Mouse (Mus musculus) bone marrow macrophage, adult 2 months (primary cell): ENCODE data around the gene Olfr632.

Source experiments
- CTCF ChIP-seq: IDR thresholded peaks from 2 replicates; pipeline ENCODE4 v1.5.1; 2012; ENCODE audit warnings: low read depth, mild to moderate bottlenecking, low read length, moderate library complexity
- POLR2A ChIP-seq: IDR thresholded peaks from 2 replicates; pipeline ENCODE4 v1.6.1; 2012; ENCODE audit warnings: mild to moderate bottlenecking, low read depth, low read length, borderline replicate concordance

DNA sequence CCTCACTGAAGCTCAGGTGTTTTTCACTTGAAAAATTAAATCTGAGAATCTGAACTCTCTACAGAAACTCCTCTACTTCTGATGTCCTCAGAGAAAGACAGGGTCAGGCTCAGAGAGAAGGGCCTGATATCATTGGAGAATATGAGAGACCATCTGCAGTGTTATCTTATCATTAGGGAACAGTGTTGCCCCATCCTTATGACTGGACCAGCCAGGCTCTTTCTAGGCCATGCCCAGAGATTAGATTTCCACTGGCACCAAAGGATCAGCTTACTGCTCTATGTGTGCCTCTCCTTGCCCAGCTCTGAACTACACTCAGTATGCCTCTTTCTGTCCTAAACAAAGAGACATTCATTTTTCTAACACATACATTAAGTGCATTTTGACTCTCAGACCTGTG lies 18.8 kb upstream of the Olfr632 start:
- TF ChIP-seq POLR2A = no peak
- TF ChIP-seq CTCF = no peak
